Mouse (Mus musculus): ENCODE results near the gene Dip2c. TPM values are rescaled to one million over a fixed set of nuclear protein-coding genes. Genes with fewer than 3 reads are reported as not detected.
A peak's percentile ranks its signal among the peaks of the same experiment; 100 is the strongest.

Gene Dip2c
- polyA plus RNA-seq, 1 experiment from 2014 or later: 12.3 TPM

- Histone ChIP-seq H3K4me2 (ENCODE audit: low read length) (no peak overlapping the region), H3K27ac (ENCODE audit: low read length) (no peak overlapping the region), H3K9ac (replicated peaks; ENCODE audit: low read depth, low read length) (no peak overlapping the region)
These were observed 37.9 kb downstream of the Dip2c start for GRCm38 (mm10) chr13:9314099-9314712.

GRCm38 (mm10) chr13:9314713-9315112, 38.4 kb downstream of the Dip2c start:
- Histone ChIP-seq H3K4me1 (replicated peaks; ENCODE audit: control insufficient read depth, insufficient read depth, low read length) (peaks cover 8% of the 10 kb centered on the region), H3K4me3 (replicated peaks; ENCODE audit: low read length) (no peak overlapping the region), H3K36me3 (ENCODE audit: control insufficient read depth, insufficient read depth) (no peaks in the 10 kb centered on the region), H3K4me2 (ENCODE audit: low read length) (no peak overlapping the region), H3K9ac (replicated peaks; ENCODE audit: low read depth, low read length) (no peak overlapping the region), H3K27ac (ENCODE audit: low read length) (no peak overlapping the region), H3K9me3 (ENCODE audit: control insufficient read depth, low read length) (no peaks in the 10 kb centered on the region), H3K27me3 (replicated peaks; ENCODE audit: control insufficient read depth, insufficient read depth, low read length) (no peaks in the 10 kb centered on the region)
- no peak for ATAC-seq
- WGBS: 66% methylated on average over 4 of the region's 4 CpGs

More at GRCm38 (mm10) chr13:9314099-9314712, 37.9 kb downstream of the Dip2c start:
- Histone ChIP-seq H3K27me3 (replicated peaks; ENCODE audit: control insufficient read depth, insufficient read depth, low read length) (no peaks in the 10 kb centered on the region), H3K36me3 (ENCODE audit: control insufficient read depth, insufficient read depth) (no peaks in the 10 kb centered on the region), H3K4me3 (replicated peaks; ENCODE audit: low read length) (no peak overlapping the region), H3K4me1 (replicated peaks; ENCODE audit: control insufficient read depth, insufficient read depth, low read length) (peaks cover 8% of the 10 kb centered on the region), H3K9me3 (ENCODE audit: control insufficient read depth, low read length) (no peaks in the 10 kb centered on the region)
- 55% methylated on average over 2 of the region's 2 CpGs for WGBS
- ATAC-seq: no peak

GRCm38 (mm10) chr13:9319745-9320144, 43.4 kb downstream of the Dip2c start:
- Histone ChIP-seq H3K4me1 (replicated peaks; ENCODE audit: control insufficient read depth, insufficient read depth, low read length) (0 out of 2 replicates have a peak, but pooled peaks cover under 1% of the 10 kb centered on the region), H3K4me2 (ENCODE audit: low read length) (no peak overlapping the region), H3K9ac (replicated peaks; ENCODE audit: low read depth, low read length) (no peak overlapping the region), H3K4me3 (replicated peaks; ENCODE audit: low read length) (no peak overlapping the region), H3K27ac (ENCODE audit: low read length) (no peak overlapping the region), H3K9me3 (ENCODE audit: control insufficient read depth, low read length) (no peaks in the 10 kb centered on the region), H3K36me3 (ENCODE audit: control insufficient read depth, insufficient read depth) (no peaks in the 10 kb centered on the region), H3K27me3 (replicated peaks; ENCODE audit: control insufficient read depth, insufficient read depth, low read length) (no peaks in the 10 kb centered on the region)
- WGBS: 94% methylated on average over 2 of the region's 2 CpGs
- ATAC-seq: no peak

GRCm38 (mm10) chr13:9325262-9325661, 48.9 kb downstream of the Dip2c start:
- no peaks in the 10 kb centered on the region for H3K4me1 ChIP-seq (replicated peaks; ENCODE audit: control insufficient read depth, insufficient read depth, low read length)
- H3K27me3 ChIP-seq (replicated peaks; ENCODE audit: control insufficient read depth, insufficient read depth, low read length): no peaks in the 10 kb centered on the region
- H3K4me2 ChIP-seq (ENCODE audit: low read length): no peak overlapping the region
- H3K4me3 ChIP-seq (replicated peaks; ENCODE audit: low read length): no peak overlapping the region
- ATAC-seq: no peak
- no peaks in the 10 kb centered on the region for H3K36me3 ChIP-seq (ENCODE audit: control insufficient read depth, insufficient read depth)
- 77% methylated on average over 1 of the region's 1 CpGs for WGBS
- H3K9me3 ChIP-seq (ENCODE audit: control insufficient read depth, low read length): no peaks in the 10 kb centered on the region
- no peak overlapping the region for H3K27ac ChIP-seq (ENCODE audit: low read length)
- H3K9ac ChIP-seq (replicated peaks; ENCODE audit: low read depth, low read length): no peak overlapping the region

- ATAC-seq: peak; percentile 38; the same call in 1 of the 2 replicates
- 52% methylated on average over 1 of the region's 1 CpGs for WGBS
- no peak overlapping the region for H3K27ac ChIP-seq (ENCODE audit: low read length)
- no peak overlapping the region for H3K4me2 ChIP-seq (ENCODE audit: low read length)
- H3K9ac ChIP-seq (replicated peaks; ENCODE audit: low read depth, low read length): no peak overlapping the region
- H3K36me3 ChIP-seq (ENCODE audit: control insufficient read depth, insufficient read depth): no peaks in the 10 kb centered on the region
- H3K4me3 ChIP-seq (replicated peaks; ENCODE audit: low read length): no peak overlapping the region
- H3K27me3 ChIP-seq (replicated peaks; ENCODE audit: control insufficient read depth, insufficient read depth, low read length): no peaks in the 10 kb centered on the region
- H3K4me1 ChIP-seq (replicated peaks; ENCODE audit: control insufficient read depth, insufficient read depth, low read length): no peaks in the 10 kb centered on the region
- H3K9me3 ChIP-seq (ENCODE audit: control insufficient read depth, low read length): no peaks in the 10 kb centered on the region
These were observed 53.1 kb downstream of the Dip2c start for GRCm38 (mm10) chr13:9329307-9329915.

GRCm38 (mm10) chr13:9333187-9333586, 56.9 kb downstream of the Dip2c start:
- H3K4me3 ChIP-seq (replicated peaks; ENCODE audit: low read length): no peak overlapping the region
- no peaks in the 10 kb centered on the region for H3K27me3 ChIP-seq (replicated peaks; ENCODE audit: control insufficient read depth, insufficient read depth, low read length)
- no peak overlapping the region for H3K4me2 ChIP-seq (ENCODE audit: low read length)
- no peaks in the 10 kb centered on the region for H3K36me3 ChIP-seq (ENCODE audit: control insufficient read depth, insufficient read depth)
- no peaks in the 10 kb centered on the region for H3K4me1 ChIP-seq (replicated peaks; ENCODE audit: control insufficient read depth, insufficient read depth, low read length)
- no peak for ATAC-seq
- H3K9ac ChIP-seq (replicated peaks; ENCODE audit: low read depth, low read length): no peak overlapping the region
- no peaks in the 10 kb centered on the region for H3K9me3 ChIP-seq (ENCODE audit: control insufficient read depth, low read length)
- H3K27ac ChIP-seq (ENCODE audit: low read length): no peak overlapping the region

- H3K27me3 ChIP-seq (replicated peaks; ENCODE audit: control insufficient read depth, insufficient read depth, low read length): no peaks in the 10 kb centered on the region
- 94% methylated on average over 4 of the region's 4 CpGs for WGBS
- H3K4me3 ChIP-seq (replicated peaks; ENCODE audit: low read length): no peak overlapping the region
- no peaks in the 10 kb centered on the region for H3K4me1 ChIP-seq (replicated peaks; ENCODE audit: control insufficient read depth, insufficient read depth, low read length)
- no peak overlapping the region for H3K4me2 ChIP-seq (ENCODE audit: low read length)
- H3K27ac ChIP-seq (ENCODE audit: low read length): no peak overlapping the region
- no peak for ATAC-seq
- H3K9me3 ChIP-seq (ENCODE audit: control insufficient read depth, low read length): no peaks in the 10 kb centered on the region
- no peak overlapping the region for H3K9ac ChIP-seq (replicated peaks; ENCODE audit: low read depth, low read length)
- H3K36me3 ChIP-seq (ENCODE audit: control insufficient read depth, insufficient read depth): no peaks in the 10 kb centered on the region
These were observed 64.0 kb downstream of the Dip2c start for GRCm38 (mm10) chr13:9340293-9340692.

GRCm38 (mm10) chr13:9342696-9343095, 66.4 kb downstream of the Dip2c start:
- Histone ChIP-seq H3K27me3 (replicated peaks; ENCODE audit: control insufficient read depth, insufficient read depth, low read length) (no peaks in the 10 kb centered on the region), H3K4me2 (ENCODE audit: low read length) (no peak overlapping the region), H3K9ac (replicated peaks; ENCODE audit: low read depth, low read length) (no peak overlapping the region), H3K27ac (ENCODE audit: low read length) (no peak overlapping the region), H3K9me3 (ENCODE audit: control insufficient read depth, low read length) (no peaks in the 10 kb centered on the region), H3K4me1 (replicated peaks; ENCODE audit: control insufficient read depth, insufficient read depth, low read length) (no peaks in the 10 kb centered on the region), H3K36me3 (ENCODE audit: control insufficient read depth, insufficient read depth) (no peaks in the 10 kb centered on the region), H3K4me3 (replicated peaks; ENCODE audit: low read length) (no peak overlapping the region)
- 86% methylated on average over 1 of the region's 1 CpGs for WGBS
- no peak for ATAC-seq

GRCm38 (mm10) chr13:9347448-9347847, 71.1 kb downstream of the Dip2c start:
- Histone ChIP-seq H3K4me1 (replicated peaks; ENCODE audit: control insufficient read depth, insufficient read depth, low read length) (peaks cover 16% of the 10 kb centered on the region), H3K27me3 (replicated peaks; ENCODE audit: control insufficient read depth, insufficient read depth, low read length) (no peaks in the 10 kb centered on the region), H3K9ac (replicated peaks; ENCODE audit: low read depth, low read length) (no peak overlapping the region), H3K36me3 (ENCODE audit: control insufficient read depth, insufficient read depth) (no peaks in the 10 kb centered on the region), H3K4me3 (replicated peaks; ENCODE audit: low read length) (no peak overlapping the region), H3K4me2 (ENCODE audit: low read length) (no peak overlapping the region), H3K9me3 (ENCODE audit: control insufficient read depth, low read length) (no peaks in the 10 kb centered on the region), H3K27ac (ENCODE audit: low read length) (no peak overlapping the region)
- ATAC-seq: no peak
- 90% methylated on average over 3 of the region's 3 CpGs for WGBS

Measured in forebrain, embryonic 16.5 days (tissue).